ENCODE assay signal across 8 mouse cellular contexts in genomic region chr11:65807601-65808000, GRCm38 (mm10). TPM values are rescaled to one million over a fixed set of nuclear protein-coding genes. Genes with fewer than 3 reads are reported as not detected.
DNase-seq lines count a peak whose midpoint lies in the region; ATAC-seq and TF ChIP-seq lines count a peak whose summit lies in the region.

No protein-coding gene starts in this region.

- peak overlapping the region; percentile 78 for H3K4me3 ChIP-seq in heart, embryonic 15.5 days
- H3K4me3 ChIP-seq in bone marrow, adult 2 months (replicated peaks; ENCODE audit: control insufficient read depth, low read depth, low read length) = peak overlapping the region; percentile 96
- peak overlapping the region; percentile 85 for H3K4me3 ChIP-seq in hindbrain, embryonic 12.5 days
- peak overlapping the region; percentile 86 for H3K4me3 ChIP-seq in midbrain, embryonic 12.5 days

- H3K4me1 ChIP-seq in heart, embryonic 15.5 days (replicated peaks) = peaks cover 7% of the 10 kb centered on the region
- peaks cover 2% of the 10 kb centered on the region for H3K4me1 ChIP-seq in bone marrow, adult 2 months (ENCODE audit: control insufficient read depth, insufficient read depth, low read length)
- peaks cover 22% of the 10 kb centered on the region for H3K4me1 ChIP-seq in hindbrain, embryonic 12.5 days
- H3K4me1 ChIP-seq in midbrain, embryonic 12.5 days = peaks cover 20% of the 10 kb centered on the region

- no peaks in the 10 kb centered on the region for H3K36me3 ChIP-seq in heart, embryonic 15.5 days
- H3K36me3 ChIP-seq in hindbrain, embryonic 12.5 days = no peaks in the 10 kb centered on the region
- no peaks in the 10 kb centered on the region for H3K36me3 ChIP-seq in midbrain, embryonic 12.5 days

- peak overlapping the region; percentile 88 for H3K4me2 ChIP-seq in heart, embryonic 15.5 days
- peak overlapping the region; percentile 83 for H3K4me2 ChIP-seq in hindbrain, embryonic 12.5 days (replicated peaks)
- H3K4me2 ChIP-seq in midbrain, embryonic 12.5 days (replicated peaks) = peak overlapping the region; percentile 89

- H3K27me3 ChIP-seq in heart, embryonic 15.5 days = no peaks in the 10 kb centered on the region
- H3K27me3 ChIP-seq in hindbrain, embryonic 12.5 days = peaks cover 4% of the 10 kb centered on the region; the same call in 1 of the 2 replicates
- no peaks in the 10 kb centered on the region for H3K27me3 ChIP-seq in midbrain, embryonic 12.5 days

- no peak for ATAC-seq in heart, embryonic 15.5 days (replicated peaks; ENCODE audit: insufficient number of reproducible peaks, insufficient read depth, low FRiP score, low read depth)
- peak; percentile 17; the same call in 1 of the 2 replicates for ATAC-seq in hindbrain, embryonic 12.5 days (ENCODE audit: low FRiP score)
- ATAC-seq in midbrain, embryonic 12.5 days (ENCODE audit: low FRiP score, low read depth) = peak; percentile 4; the same call in 1 of the 2 replicates

- H3K9me3 ChIP-seq in heart, embryonic 15.5 days (replicated peaks) = no peaks in the 10 kb centered on the region
- H3K9me3 ChIP-seq in hindbrain, embryonic 12.5 days (replicated peaks) = no peaks in the 10 kb centered on the region
- no peaks in the 10 kb centered on the region for H3K9me3 ChIP-seq in midbrain, embryonic 12.5 days

- DNase-seq in heart, adult 18-20 months = no peak
- DNase-seq in cerebellum, adult 8-10 months = no peak
- no peak for DNase-seq in cerebellum, postnatal 4 days (ENCODE audit: low spot score in 2 of 2)
- no peak for DNase-seq in layer of hippocampus, adult 9-10 months (ENCODE audit: low spot score)

- 41% methylated on average over 7 of the region's 7 CpGs for WGBS in heart, embryonic 15.5 days
- 38% methylated on average over 7 of the region's 7 CpGs for WGBS in bone marrow, adult 2 months
- WGBS in hindbrain, embryonic 12.5 days = 45% methylated on average over 7 of the region's 7 CpGs
- 52% methylated on average over 7 of the region's 7 CpGs for WGBS in midbrain, embryonic 12.5 days

- H3K9ac ChIP-seq in heart, embryonic 15.5 days = peak overlapping the region; percentile 74
- peak overlapping the region; percentile 78 for H3K9ac ChIP-seq in hindbrain, embryonic 12.5 days
- peak overlapping the region; percentile 79 for H3K9ac ChIP-seq in midbrain, embryonic 12.5 days (replicated peaks)

- no peak for TF ChIP-seq POLR2A in bone marrow, adult 2 months (IDR thresholded peaks at IDR 0.05; ENCODE audit: borderline replicate concordance, control insufficient read depth, low read depth, low read length)

- no peak for TF ChIP-seq CTCF in bone marrow, adult 2 months (IDR thresholded peaks at IDR 0.05; ENCODE audit: control insufficient read depth, insufficient read depth, low read length)

- peak overlapping the region; percentile 88 for H3K27ac ChIP-seq in heart, embryonic 15.5 days
- H3K27ac ChIP-seq in bone marrow, adult 2 months (ENCODE audit: control insufficient read depth, insufficient read depth, low read depth, low read length, poor library complexity) = peak overlapping the region; percentile 99
- H3K27ac ChIP-seq in hindbrain, embryonic 12.5 days = peak overlapping the region; percentile 86
- H3K27ac ChIP-seq in midbrain, embryonic 12.5 days (replicated peaks) = peak overlapping the region; percentile 80; the same call in 1 of the 2 replicates

RNA-seq across cellular contexts. Expression of gene Zkscan6, which starts 0.6 kb away (rescaled TPM):
- 9.5 and 11.0 TPM in 2 replicates for polyA plus RNA-seq in heart, embryonic 15.5 days (2015; fragmentation: Nextera tagmentation; extraction: Ambion mirVana)
- total RNA-seq in heart, adult 18-20 months (2021) = 1 to 10 TPM; 4.4 to 4.5 TPM
- polyA plus RNA-seq in bone marrow, adult 2 months (2011; ENCODE audit: insufficient read depth, insufficient read length, low replicate concordance, missing spikeins) = 7.3 and 16.2 TPM in 2 replicates
- polyA plus RNA-seq in hindbrain, embryonic 12.5 days (2016; fragmentation: Nextera tagmentation; extraction: Ambion mirVana) = 16.9 and 18.4 TPM in 2 replicates
- 17.5 and 17.8 TPM in 2 replicates for polyA plus RNA-seq in midbrain, embryonic 12.5 days (2016; fragmentation: Nextera tagmentation; extraction: Ambion mirVana)

RNA-seq across cellular contexts. Expression of gene Map2k4, which starts 19.5 kb away (rescaled TPM):
- polyA plus RNA-seq in heart, embryonic 15.5 days (2015; fragmentation: Nextera tagmentation; extraction: Ambion mirVana) = 55.7 and 58.2 TPM in 2 replicates
- total RNA-seq in heart, adult 18-20 months (2021) = 10 to 100 TPM; 42.1 to 43.9 TPM
- polyA plus RNA-seq in bone marrow, adult 2 months (2011; ENCODE audit: insufficient read depth, insufficient read length, low replicate concordance, missing spikeins) = 14.7 and 29.3 TPM in 2 replicates
- polyA plus RNA-seq in hindbrain, embryonic 12.5 days (2016; fragmentation: Nextera tagmentation; extraction: Ambion mirVana) = 68.7 and 73.4 TPM in 2 replicates
- 64.5 and 69.8 TPM in 2 replicates for polyA plus RNA-seq in midbrain, embryonic 12.5 days (2016; fragmentation: Nextera tagmentation; extraction: Ambion mirVana)
